Mouse (Mus musculus): ENCODE data around the gene Psma7. TPM values are rescaled to one million over a fixed set of nuclear protein-coding genes. Genes with fewer than 3 reads are reported as not detected.

The Psma7 gene
- total and polyA plus RNA-seq, 3 experiments = 394 to 515 (median 458) TPM

DNA sequence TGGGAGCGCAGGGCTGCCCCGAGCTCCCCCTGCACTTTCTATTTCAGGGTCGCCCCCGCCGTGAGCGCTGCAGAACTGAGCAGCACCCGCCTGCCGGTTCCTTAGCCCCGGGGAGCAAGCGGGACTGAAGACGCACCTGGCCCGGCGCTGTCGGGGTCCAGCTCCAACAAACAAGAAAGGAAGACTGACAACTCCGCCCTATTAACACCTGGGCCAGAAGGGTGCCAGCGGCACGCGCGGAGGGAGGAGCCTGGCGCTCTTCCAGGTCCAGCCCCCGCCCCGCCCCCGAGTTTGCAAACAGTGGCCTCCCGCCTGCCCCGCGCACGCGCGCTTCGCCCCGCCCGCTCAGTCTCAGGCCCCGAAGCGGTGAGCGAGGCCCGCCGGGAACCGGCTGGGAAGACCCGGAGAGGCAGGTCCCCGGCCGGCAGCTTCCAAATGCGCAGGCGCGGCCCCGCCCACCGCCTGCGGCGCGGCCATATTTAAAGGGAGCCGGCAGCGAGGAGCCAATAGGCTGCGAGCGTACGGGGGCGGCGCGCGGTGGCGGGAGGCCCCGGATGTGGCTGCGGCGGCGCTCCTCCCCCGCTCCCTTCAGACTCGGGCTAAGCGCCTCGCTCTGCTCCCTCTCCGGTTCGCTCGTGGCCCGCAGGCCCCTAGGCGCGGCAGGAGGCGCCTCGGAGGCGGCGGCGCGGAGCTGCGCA, 17.7 kb downstream of the Psma7 start, which contains the start of gene Lsm14b:
Gene Lsm14b, plus strand, starts transcription at position 587 of the 698 bp plus-strand sequence.
- peak; percentile 46 for TF ChIP-seq TCF12 (IDR thresholded peaks at IDR 0.05; ENCODE audit: low read depth, low read length)
- TF ChIP-seq MEF2A (IDR thresholded peaks at IDR 0.05; ENCODE audit: extremely low read depth, insufficient replicate concordance, low read depth, low read length, poor library complexity, severe bottlenecking) = no peak
- peak; percentile 90 for TF ChIP-seq NRF1 (IDR thresholded peaks at IDR 0.05; ENCODE audit: insufficient read depth, low read depth, low read length, poor library complexity, severe bottlenecking)
- no peak for TF ChIP-seq ZKSCAN1 (IDR thresholded peaks at IDR 0.05; ENCODE audit: low read depth, low read length)
- TF ChIP-seq BHLHE40 (IDR thresholded peaks at IDR 0.05; ENCODE audit: borderline replicate concordance, low read depth, low read length) = peak; percentile 99
- peak; percentile 52; the same call in 1 of the 2 replicates for TF ChIP-seq TBP (IDR thresholded peaks at IDR 0.05; ENCODE audit: low read depth, low read length)
- no peak for TF ChIP-seq TAL1 (IDR thresholded peaks at IDR 0.05; ENCODE audit: low read length)
- peak; percentile 71 for TF ChIP-seq MXI1 (IDR thresholded peaks at IDR 0.05; ENCODE audit: low read depth, low read length)
- 0 out of 2 replicates have a peak, but pooled peaks have one; percentile 62 for TF ChIP-seq ZMIZ1 (IDR thresholded peaks at IDR 0.05; ENCODE audit: low read depth, low read length)
- TF ChIP-seq POLR2AphosphoS2 (IDR thresholded peaks at IDR 0.05; ENCODE audit: low read length) = peak; percentile 60; the same call in 1 of the 2 replicates
- TF ChIP-seq ELF1 (IDR thresholded peaks at IDR 0.05; ENCODE audit: low read depth, low read length) = peak; percentile 66
- peak; percentile 80 for TF ChIP-seq SIN3A (IDR thresholded peaks at IDR 0.05; ENCODE audit: low read length)
- no peak for TF ChIP-seq MYB (IDR thresholded peaks at IDR 0.05; ENCODE audit: low read depth, low read length)
- TF ChIP-seq HCFC1 (IDR thresholded peaks at IDR 0.05; ENCODE audit: low read depth, low read length) = peak; percentile 78
- no peak for TF ChIP-seq MYC (IDR thresholded peaks at IDR 0.05; ENCODE audit: low read depth, low read length)
- no peak for TF ChIP-seq CHD1 (IDR thresholded peaks at IDR 0.05; ENCODE audit: low read depth, low read length)
- TF ChIP-seq POLR2AphosphoS5 (IDR thresholded peaks at IDR 0.05; ENCODE audit: borderline replicate concordance, low read depth, low read length) = no peak
- no peak for TF ChIP-seq SMC3 (IDR thresholded peaks at IDR 0.05; ENCODE audit: low read depth, low read length)
- TF ChIP-seq ETS1 (IDR thresholded peaks at IDR 0.05; ENCODE audit: low read depth, low read length) = peak; percentile 53; the same call in 1 of the 2 replicates
- TF ChIP-seq E2F4 (IDR thresholded peaks at IDR 0.05; ENCODE audit: borderline replicate concordance, low read depth, low read length) = no peak; the same call in 1 of the 2 replicates
- no peak for TF ChIP-seq RCOR1 (IDR thresholded peaks at IDR 0.05; ENCODE audit: low read depth, low read length)
- TF ChIP-seq CTCF (IDR thresholded peaks at IDR 0.05 in 2 of 3, conservative IDR thresholded peaks at IDR 0.05 in 1 of 3; ENCODE audit: control insufficient read depth in 1 of 3, insufficient read depth in 1 of 3, low read depth in 2 of 3, low read length in 3 of 3, poor library complexity in 1 of 3, severe bottlenecking in 1 of 3) = no peak
- TF ChIP-seq POLR2A (IDR thresholded peaks at IDR 0.05; ENCODE audit: control insufficient read depth in 1 of 2, insufficient read depth in 1 of 2, low read depth in 1 of 2, low read length in 2 of 2, poor library complexity in 1 of 2) = peak; percentile 58 to 80; a peak in 2 of 4 replicates
- TF ChIP-seq USF1 (IDR thresholded peaks at IDR 0.05; ENCODE audit: low read depth, low read length) = no peak
- TF ChIP-seq NELFE (IDR thresholded peaks at IDR 0.05; ENCODE audit: low read depth, low read length) = peak; percentile 84
- TF ChIP-seq MAZ (IDR thresholded peaks at IDR 0.05; ENCODE audit: low read depth, low read length) = peak; percentile 27; the same call in 1 of the 2 replicates
- Histone ChIP-seq H3K9ac (ENCODE audit: control insufficient read depth, low read depth, low read length, poor library complexity, severe bottlenecking) (peak within 1 kb of the TSS; percentile 79), H3K27ac (ENCODE audit: control insufficient read depth, low read depth, low read length) (peak within 1 kb of the TSS; percentile 55), H3K9me3 (replicated peaks; ENCODE audit: insufficient read depth, low read length) (no peaks in the 10 kb centered on the region), H3K27me3 (ENCODE audit: control insufficient read depth in 1 of 2, insufficient read depth in 2 of 2, low read length in 2 of 2) (peaks cover 2 to 9% of the 10 kb centered on the region in 2 experiments; a peak in 3 of 4 replicates), H3K79me2 (ENCODE audit: control insufficient read depth, insufficient read depth, low read length, poor library complexity) (peaks cover 32% of the 10 kb centered on the region), H3K4me1 (ENCODE audit: control insufficient read depth in 1 of 2, insufficient read depth in 2 of 2, low read length in 2 of 2) (peaks cover 3 to 16% of the 10 kb centered on the region in 2 experiments), H3K4me3 (ENCODE audit: control insufficient read depth in 1 of 2, insufficient read depth in 1 of 2, low read depth in 2 of 2, low read length in 2 of 2) (peak within 1 kb of the TSS; percentile 80 to 88), H3K36me3 (ENCODE audit: control insufficient read depth in 1 of 2, insufficient read depth in 2 of 2, low read length in 2 of 2) (peaks cover 3 to 13% of the 10 kb centered on the region in 2 experiments; a peak in 2 of 4 replicates)
- DNase-seq (ENCODE audit: low read depth, low spot score) = peak; percentile 98
